Mouse (Mus musculus) brain, embryonic 18.5 days (tissue): ENCODE results near the gene Lyz1.
"Not testable (repeated sequence)": the region's sequence is repeated elsewhere in the genome, so short reads cannot be mapped to it uniquely, and the experiment has no call there.

Experiments used
- DNase-seq: peaks from one replicate; pipeline ENCODE4 v3.0.0-alpha.2; 2012; ENCODE audit warnings: low read depth, low spot score

Gene Lyz1

GRCm38 (mm10) chr10:117292671-117293070, at the start of gene Lyz1:
TSS of gene Lyz1 (minus strand) at chr10:117292868.
- no peak for DNase-seq

GRCm38 (mm10) chr10:117342406-117342805, 49.7 kb upstream of the Lyz1 start:
- DNase-seq = no peak

- DNase-seq = no peak
These were observed 48.4 kb upstream of the Lyz1 start for GRCm38 (mm10) chr10:117341029-117341428.

GRCm38 (mm10) chr10:117339241-117339640, 46.6 kb upstream of the Lyz1 start:
- no peak for DNase-seq

GRCm38 (mm10) chr10:117337946-117338345, 45.3 kb upstream of the Lyz1 start:
- DNase-seq = no peak

GRCm38 (mm10) chr10:117335649-117336048, 43.0 kb upstream of the Lyz1 start:
- no peak for DNase-seq

GRCm38 (mm10) chr10:117330521-117330920, 37.9 kb upstream of the Lyz1 start:
- no peak for DNase-seq

- no peak for DNase-seq
These were observed 31.1 kb upstream of the Lyz1 start for GRCm38 (mm10) chr10:117323782-117324181.

GRCm38 (mm10) chr10:117322630-117323029, 30.0 kb upstream of the Lyz1 start:
- DNase-seq = no peak

- DNase-seq = no peak
These were observed 27.9 kb upstream of the Lyz1 start for GRCm38 (mm10) chr10:117320571-117320981.

- no peak for DNase-seq
These were observed 23.7 kb upstream of the Lyz1 start for GRCm38 (mm10) chr10:117316391-117316790.

- DNase-seq = no peak
These were observed 20.5 kb upstream of the Lyz1 start for GRCm38 (mm10) chr10:117313133-117313532.

GRCm38 (mm10) chr10:117312168-117312567, 19.5 kb upstream of the Lyz1 start:
- no peak for DNase-seq

- DNase-seq = no peak
These were observed 11.7 kb upstream of the Lyz1 start for GRCm38 (mm10) chr10:117304371-117304770.

- DNase-seq = no peak
These were observed 9.0 kb upstream of the Lyz1 start for GRCm38 (mm10) chr10:117301688-117302087.

- DNase-seq = no peak
These were observed 7.3 kb upstream of the Lyz1 start for GRCm38 (mm10) chr10:117299901-117300520.

- DNase-seq = no peak
These were observed 6.4 kb upstream of the Lyz1 start for GRCm38 (mm10) chr10:117299106-117299505.

GRCm38 (mm10) chr10:117298336-117298735, 5.7 kb upstream of the Lyz1 start:
- no peak for DNase-seq

GRCm38 (mm10) chr10:117290936-117291335, 1.7 kb downstream of the Lyz1 start:
- DNase-seq = not testable (repeated sequence)

GRCm38 (mm10) chr10:117290046-117290870, 2.4 kb downstream of the Lyz1 start:
- DNase-seq = no peak

GRCm38 (mm10) chr10:117289034-117289505, 3.6 kb downstream of the Lyz1 start:
- DNase-seq = not testable (repeated sequence)

GRCm38 (mm10) chr10:117288197-117289033, 4.3 kb downstream of the Lyz1 start:
- no peak for DNase-seq
